Mouse (Mus musculus) stomach, embryonic 15.5 days (tissue): ENCODE measurements at regions not wholly inside any gene's neighbourhood (a gene's known extent, or its start where the extent isn't known, plus 50 kb on each side); places are given as distances from the start of the nearest gene placed in this dataset.

Experiments used
- ATAC-seq: fragments of 200-750 bp; cut with Nextera tagmentation; 2 replicates; pipeline ENCODE4 v1.8.0; 2017; ENCODE audit warnings: low read depth, moderate number of reproducible peaks, moderate TSS enrichment; ENCODE audit not compliant: insufficient read depth, low FRiP score
- H3K27ac ChIP-seq: fragments of 300-500 bp; sonication (generic); 2 replicates; pipeline ENCODE4 v1.5.1; 2015; ENCODE audit warnings: mild to moderate bottlenecking, inconsistent platforms
- H3K27me3 ChIP-seq: fragments of 300-500 bp; sonication (generic); replicated peaks from 2 replicates; pipeline ENCODE4 v1.6.1; 2015; ENCODE audit warnings: inconsistent platforms
- H3K36me3 ChIP-seq: fragments of 300-500 bp; sonication (generic); 2 replicates; pipeline ENCODE4 v1.6.1; 2015; ENCODE audit warnings: inconsistent platforms
- H3K4me1 ChIP-seq: fragments of 300-500 bp; sonication (generic); 2 replicates; pipeline ENCODE4 v1.6.1; 2015; ENCODE audit warnings: inconsistent platforms
- H3K4me2 ChIP-seq: fragments of 300-500 bp; sonication (generic); 2 replicates; pipeline ENCODE4 v1.6.1; 2015; ENCODE audit warnings: mild to moderate bottlenecking, inconsistent platforms
- H3K4me3 ChIP-seq: fragments of 300-500 bp; sonication (generic); replicated peaks from 2 replicates; pipeline ENCODE4 v1.5.1; 2015; ENCODE audit warnings: inconsistent platforms
- H3K9ac ChIP-seq: fragments of 300-500 bp; sonication (generic); 2 replicates; pipeline ENCODE4 v1.6.1; 2015; ENCODE audit warnings: inconsistent platforms
- H3K9me3 ChIP-seq: fragments of 300-500 bp; sonication (generic); 2 replicates; pipeline ENCODE4 v1.6.1; 2016; ENCODE audit warnings: inconsistent platforms
- WGBS: fragments of 180-500 bp; shearing (Covaris S2); methylation state at CpG from one replicate; pipeline ENCODE4 v1.1.7; 2015; 5-methylcytosine and 5-hydroxymethylcytosine counted together

DNA sequence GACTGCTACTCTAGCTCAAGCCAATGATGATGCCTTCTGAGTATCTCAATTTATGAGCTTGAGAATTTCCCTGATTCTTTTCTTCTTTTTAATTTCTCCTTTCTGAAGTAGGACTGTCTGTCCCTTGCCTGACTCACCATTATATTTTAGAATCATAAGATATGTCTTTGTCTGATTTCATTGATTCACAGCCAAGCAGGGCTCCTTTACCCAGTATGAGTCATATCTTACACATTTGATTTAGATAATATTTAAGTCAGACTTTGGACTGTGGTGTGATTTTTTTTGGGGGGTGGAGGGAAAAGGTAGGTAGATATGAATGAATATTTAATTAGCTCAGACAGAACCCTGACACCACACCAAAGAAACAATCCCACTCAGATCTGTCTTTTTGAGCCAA lies 547.2 kb upstream of the Frg1 start:
- ATAC-seq, result no peak
- Histone ChIP-seq H3K27ac (no peak overlapping the region), H3K4me1 (no peaks in the 10 kb centered on the region), H3K9me3 (no peaks in the 10 kb centered on the region), H3K4me2 (no peak overlapping the region), H3K36me3 (no peaks in the 10 kb centered on the region), H3K27me3 (no peaks in the 10 kb centered on the region), H3K9ac (no peak overlapping the region), H3K4me3 (no peak overlapping the region)

GRCm38 (mm10) chr8:41956878-41957277 lies 540.0 kb upstream of the Frg1 start:
- H3K27ac ChIP-seq, result no peak overlapping the region
- no peak overlapping the region for H3K4me2 ChIP-seq
- WGBS, result 84% methylated on average over 1 of the region's 1 CpGs
- H3K9ac ChIP-seq, result no peak overlapping the region
- H3K36me3 ChIP-seq, result no peaks in the 10 kb centered on the region
- no peaks in the 10 kb centered on the region for H3K9me3 ChIP-seq
- no peak for ATAC-seq
- H3K4me1 ChIP-seq, result no peaks in the 10 kb centered on the region
- no peaks in the 10 kb centered on the region for H3K27me3 ChIP-seq
- no peak overlapping the region for H3K4me3 ChIP-seq

DNA sequence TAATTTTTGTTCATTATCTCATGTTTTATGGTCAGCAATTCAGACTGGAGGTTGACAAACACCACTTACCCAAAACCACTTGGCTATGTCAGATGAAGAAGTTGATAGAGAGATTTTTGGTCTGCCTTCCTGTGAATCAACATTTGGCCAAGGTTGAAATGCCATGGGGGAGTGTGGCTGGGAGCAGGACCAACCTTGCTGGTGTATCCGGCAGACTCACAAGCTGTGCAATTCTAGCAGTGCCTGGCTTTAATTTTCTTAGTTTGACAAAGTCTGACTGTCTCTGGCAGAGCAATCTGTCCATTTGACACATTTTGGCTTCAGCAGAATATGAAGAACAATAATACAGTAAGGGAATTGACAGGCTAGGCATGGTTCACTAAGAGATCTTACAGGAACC lies 533.9 kb upstream of the Frg1 start:
- Histone ChIP-seq H3K4me1 (no peaks in the 10 kb centered on the region), H3K4me2 (no peak overlapping the region), H3K36me3 (no peaks in the 10 kb centered on the region), H3K9ac (no peak overlapping the region), H3K27me3 (no peaks in the 10 kb centered on the region), H3K27ac (no peak overlapping the region), H3K4me3 (no peak overlapping the region), H3K9me3 (no peaks in the 10 kb centered on the region)
- ATAC-seq, result no peak
- 69% methylated on average over 1 of the region's 1 CpGs for WGBS

- Histone ChIP-seq H3K27ac (no peak overlapping the region), H3K36me3 (no peaks in the 10 kb centered on the region), H3K27me3 (no peaks in the 10 kb centered on the region), H3K4me3 (no peak overlapping the region), H3K9ac (no peak overlapping the region), H3K4me1 (no peaks in the 10 kb centered on the region), H3K4me2 (no peak overlapping the region), H3K9me3 (no peaks in the 10 kb centered on the region)
- no peak for ATAC-seq
- 78% methylated on average over 4 of the region's 4 CpGs for WGBS
Measured at GRCm38 (mm10) chr8:41939298-41939697, 522.4 kb upstream of the Frg1 start.

GRCm38 (mm10) chr8:41921106-41921505 lies 504.2 kb upstream of the Frg1 start:
- H3K4me3 ChIP-seq, result no peak overlapping the region
- H3K4me2 ChIP-seq, result no peak overlapping the region
- no peaks in the 10 kb centered on the region for H3K9me3 ChIP-seq
- no peaks in the 10 kb centered on the region for H3K36me3 ChIP-seq
- H3K27me3 ChIP-seq, result no peaks in the 10 kb centered on the region
- no peak overlapping the region for H3K27ac ChIP-seq
- no peak for ATAC-seq
- WGBS, result 71% methylated on average over 7 of the region's 7 CpGs
- no peak overlapping the region for H3K9ac ChIP-seq
- H3K4me1 ChIP-seq, result no peaks in the 10 kb centered on the region

DNA sequence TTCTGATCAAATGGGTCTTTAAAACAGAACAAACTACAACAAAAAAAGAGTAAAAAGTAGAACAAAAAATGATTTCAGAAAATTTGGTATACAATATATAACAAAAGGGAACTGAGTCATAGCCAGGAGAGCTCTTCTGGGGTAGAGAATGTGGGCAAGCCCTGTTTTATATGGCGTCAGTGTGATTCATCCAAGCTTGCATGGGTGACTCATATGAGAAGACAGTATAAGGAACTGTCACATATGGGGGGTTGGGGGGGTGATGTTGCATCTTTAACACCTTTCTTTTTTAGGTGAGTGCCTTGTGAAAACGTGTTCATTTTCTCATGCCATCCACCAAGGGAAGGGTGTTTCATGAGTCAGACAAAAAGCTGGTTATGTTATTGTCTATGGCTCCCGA lies 503.7 kb upstream of the Frg1 start:
- no peak for ATAC-seq
- H3K4me1 ChIP-seq, result no peaks in the 10 kb centered on the region
- H3K27ac ChIP-seq, result no peak overlapping the region
- H3K4me2 ChIP-seq, result no peak overlapping the region
- H3K9me3 ChIP-seq, result no peaks in the 10 kb centered on the region
- H3K36me3 ChIP-seq, result no peaks in the 10 kb centered on the region
- no peak overlapping the region for H3K4me3 ChIP-seq
- no peak overlapping the region for H3K9ac ChIP-seq
- WGBS, result 78% methylated on average over 3 of the region's 3 CpGs
- no peaks in the 10 kb centered on the region for H3K27me3 ChIP-seq

- H3K27ac ChIP-seq, result no peak overlapping the region
- H3K4me3 ChIP-seq, result no peak overlapping the region
- no peak for ATAC-seq
- H3K9ac ChIP-seq, result no peak overlapping the region
- no peaks in the 10 kb centered on the region for H3K27me3 ChIP-seq
- H3K4me2 ChIP-seq, result no peak overlapping the region
- WGBS, result 60% methylated on average over 2 of the region's 2 CpGs
- no peaks in the 10 kb centered on the region for H3K9me3 ChIP-seq
- no peaks in the 10 kb centered on the region for H3K36me3 ChIP-seq
- H3K4me1 ChIP-seq, result no peaks in the 10 kb centered on the region
Measured at GRCm38 (mm10) chr8:41878029-41878748, 461.3 kb upstream of the Frg1 start.

DNA sequence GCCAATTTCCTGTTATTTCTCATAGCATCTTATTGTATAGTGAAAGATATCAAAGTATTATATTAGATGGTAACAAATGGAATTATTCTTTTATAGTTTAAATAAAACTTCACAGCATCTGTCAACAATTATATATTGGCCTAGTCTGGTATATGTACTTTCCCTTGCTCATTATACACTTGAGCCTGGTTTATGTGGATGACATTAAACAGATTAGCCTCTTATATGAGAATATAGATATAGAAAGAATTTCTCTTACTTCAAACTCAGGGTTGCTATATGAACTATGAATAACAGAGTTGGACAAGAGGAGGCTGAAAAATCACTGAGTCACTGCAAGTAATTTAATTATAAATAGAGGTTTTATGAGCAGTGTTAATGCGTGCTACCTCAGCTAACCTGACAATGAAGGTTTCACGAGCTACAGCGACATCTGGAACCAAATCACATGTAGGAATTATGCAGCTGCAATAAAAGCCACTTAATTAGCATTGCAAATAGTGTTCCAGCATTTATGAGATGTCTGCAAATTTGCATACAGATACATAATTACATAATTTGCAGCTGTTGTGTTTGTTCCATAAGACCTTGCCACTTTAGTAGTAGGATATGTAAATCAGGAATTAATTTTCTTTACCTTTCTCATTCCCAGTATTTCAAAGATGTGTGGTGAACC lies 452.9 kb upstream of the Frg1 start:
- Histone ChIP-seq H3K9ac (no peak overlapping the region), H3K4me1 (no peaks in the 10 kb centered on the region), H3K27me3 (no peaks in the 10 kb centered on the region), H3K4me3 (no peak overlapping the region), H3K4me2 (no peak overlapping the region), H3K27ac (no peak overlapping the region), H3K36me3 (no peaks in the 10 kb centered on the region), H3K9me3 (no peaks in the 10 kb centered on the region)
- ATAC-seq, result no peak
- 74% methylated on average over 3 of the region's 3 CpGs for WGBS

DNA sequence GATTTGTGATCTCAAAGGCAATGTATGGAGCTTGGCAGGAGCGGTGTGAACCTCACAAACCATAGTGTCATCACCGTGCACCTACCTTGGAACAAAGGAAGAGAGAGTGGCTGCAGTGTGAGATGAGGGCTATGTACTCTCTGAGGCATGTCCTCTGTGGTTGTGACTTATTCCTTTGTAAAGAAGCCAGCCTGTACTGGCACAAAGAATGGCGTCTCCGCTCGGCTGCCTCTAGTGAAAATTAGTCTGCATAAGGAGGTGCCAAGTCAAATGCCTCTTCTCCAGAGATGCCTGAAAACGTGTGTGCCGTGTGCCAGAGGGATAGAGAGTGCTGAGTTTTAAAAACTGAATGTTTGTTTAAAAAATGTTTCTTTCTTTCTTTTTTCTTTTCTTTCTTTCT lies 444.0 kb upstream of the Frg1 start:
- Histone ChIP-seq H3K27ac (no peak overlapping the region), H3K9me3 (no peaks in the 10 kb centered on the region), H3K4me3 (no peak overlapping the region), H3K36me3 (no peaks in the 10 kb centered on the region), H3K4me1 (no peaks in the 10 kb centered on the region), H3K4me2 (no peak overlapping the region), H3K9ac (no peak overlapping the region), H3K27me3 (no peaks in the 10 kb centered on the region)
- ATAC-seq, result no peak
- 85% methylated on average over 7 of the region's 7 CpGs for WGBS

- Histone ChIP-seq H3K4me1 (no peaks in the 10 kb centered on the region), H3K9ac (no peak overlapping the region), H3K27ac (no peak overlapping the region), H3K9me3 (no peaks in the 10 kb centered on the region), H3K4me3 (no peak overlapping the region), H3K27me3 (no peaks in the 10 kb centered on the region), H3K36me3 (no peaks in the 10 kb centered on the region), H3K4me2 (no peak overlapping the region)
- 65% methylated on average over 4 of the region's 4 CpGs for WGBS
- ATAC-seq, result no peak
Measured at GRCm38 (mm10) chr8:41831713-41832112, 414.8 kb upstream of the Frg1 start.

DNA sequence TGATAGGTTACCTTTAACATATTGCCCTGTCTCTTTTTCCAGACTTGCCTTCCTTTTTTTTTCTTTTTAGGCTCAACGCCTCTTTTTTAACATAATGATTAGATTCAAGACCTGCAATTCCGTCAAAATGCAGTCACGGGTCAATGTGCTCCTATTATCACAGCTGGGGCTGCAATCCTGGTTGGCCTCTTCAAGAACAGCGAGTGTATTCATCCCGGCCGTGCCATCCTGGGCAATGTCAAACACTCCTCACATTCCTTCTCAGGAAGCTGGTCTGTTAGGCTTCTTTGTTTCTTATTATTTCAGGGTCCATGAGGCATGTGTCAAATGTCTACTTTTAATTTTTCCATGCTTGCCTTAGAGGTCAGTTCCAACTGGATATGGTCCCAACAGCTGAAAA lies 413.5 kb upstream of the Frg1 start:
- Histone ChIP-seq H3K4me2 (no peak overlapping the region), H3K9me3 (no peaks in the 10 kb centered on the region), H3K36me3 (no peaks in the 10 kb centered on the region), H3K4me1 (no peaks in the 10 kb centered on the region), H3K27me3 (no peaks in the 10 kb centered on the region), H3K9ac (no peak overlapping the region), H3K27ac (no peak overlapping the region), H3K4me3 (no peak overlapping the region)
- no peak for ATAC-seq
- WGBS, result 60% methylated on average over 6 of the region's 6 CpGs

GRCm38 (mm10) chr8:41824928-41825327 lies 408.1 kb upstream of the Frg1 start:
- Histone ChIP-seq H3K9ac (no peak overlapping the region), H3K4me1 (no peaks in the 10 kb centered on the region), H3K4me3 (no peak overlapping the region), H3K27me3 (no peaks in the 10 kb centered on the region), H3K4me2 (no peak overlapping the region), H3K36me3 (no peaks in the 10 kb centered on the region), H3K9me3 (no peaks in the 10 kb centered on the region), H3K27ac (no peak overlapping the region)
- no peak for ATAC-seq
- WGBS, result 25% methylated on average over 7 of the region's 7 CpGs

DNA sequence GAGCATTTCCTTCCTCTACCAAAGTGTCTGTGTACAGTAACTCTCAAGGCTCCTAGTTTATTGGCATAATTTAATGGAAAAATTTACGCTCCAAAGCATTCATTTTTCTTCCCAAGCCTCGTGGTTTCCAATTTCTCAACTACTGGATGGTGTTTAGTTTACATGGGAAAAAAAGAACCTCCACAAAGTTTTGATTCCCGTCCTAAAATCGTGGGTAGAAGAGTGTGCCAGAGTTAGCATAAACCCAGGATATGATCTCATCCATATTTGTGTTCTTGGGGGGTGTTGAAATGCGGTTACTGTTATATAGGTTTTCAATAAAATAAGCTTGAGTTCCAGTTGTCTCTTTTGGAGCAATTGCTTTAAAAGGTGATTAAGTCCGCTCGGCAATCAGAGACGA lies 406.2 kb upstream of the Frg1 start:
- no peaks in the 10 kb centered on the region for H3K4me1 ChIP-seq
- H3K36me3 ChIP-seq, result no peaks in the 10 kb centered on the region
- H3K4me2 ChIP-seq, result no peak overlapping the region
- no peak overlapping the region for H3K9ac ChIP-seq
- WGBS, result 58% methylated on average over 8 of the region's 8 CpGs
- no peak overlapping the region for H3K27ac ChIP-seq
- no peaks in the 10 kb centered on the region for H3K9me3 ChIP-seq
- no peak for ATAC-seq
- H3K27me3 ChIP-seq, result no peaks in the 10 kb centered on the region
- H3K4me3 ChIP-seq, result no peak overlapping the region
